Mouse (Mus musculus) G1E (cell line): ENCODE data around the gene Carhsp1. TPM values are rescaled to one million over a fixed set of nuclear protein-coding genes. Genes with fewer than 3 reads are reported as not detected.

ENCODE experiments used
- ATAC-seq: 2 replicates; pipeline ENCODE4 v1.8.0; 2016; ENCODE audit warnings: mild to moderate bottlenecking; ENCODE audit not compliant: insufficient number of reproducible peaks, poor library complexity, low FRiP score, severe bottlenecking; ENCODE audit errors: extremely low read depth
- DNase-seq: peaks from one replicate; pipeline ENCODE4 v3.0.0; 2012; ENCODE audit warnings: low spot score
- H3K27me3 ChIP-seq: 2 replicates; pipeline ENCODE4 v1.6.1; 2012; ENCODE audit warnings: mild to moderate bottlenecking, low read length, inconsistent platforms; ENCODE audit not compliant: insufficient read depth
- H3K36me3 ChIP-seq: replicated peaks from 2 replicates; pipeline ENCODE3; 2012; ENCODE audit warnings: mild to moderate bottlenecking, inconsistent platforms
- H3K4me1 ChIP-seq: 2 replicates; pipeline ENCODE4 v1.6.1; 2012; ENCODE audit warnings: low read depth, low read length, inconsistent platforms, mixed read lengths; ENCODE audit not compliant: insufficient read depth
- H3K4me3 ChIP-seq: 2 replicates; pipeline ENCODE4 v1.5.1; 2012; ENCODE audit warnings: low read depth, mild to moderate bottlenecking, inconsistent platforms, low read length, moderate library complexity, mixed read lengths
- H3K9me3 ChIP-seq: replicated peaks from 2 replicates; pipeline ENCODE4 v1.6.1; 2012; ENCODE audit warnings: inconsistent platforms
- CTCF ChIP-seq: IDR thresholded peaks from 2 replicates; pipeline ENCODE4 v1.5.1; 2012; ENCODE audit warnings: low read depth, low read length, inconsistent platforms, mixed read lengths
- GATA1 ChIP-seq: IDR thresholded peaks from 2 replicates; pipeline ENCODE4 v1.6.1; 2012; ENCODE audit warnings: borderline replicate concordance, low read length, inconsistent platforms, mixed read lengths
- GATA2 ChIP-seq: IDR thresholded peaks from 2 replicates; pipeline ENCODE4 v1.6.1; 2012; ENCODE audit warnings: low read depth, low read length, inconsistent platforms, borderline replicate concordance
- POLR2AphosphoS5 ChIP-seq: IDR thresholded peaks from 2 replicates; pipeline ENCODE4 v1.6.1; 2012; ENCODE audit warnings: low read depth, low read length, inconsistent platforms; ENCODE audit not compliant: insufficient replicate concordance
- TAL1 ChIP-seq: conservative IDR thresholded peaks from 2 replicates; pipeline ENCODE4 v1.6.1; 2012; ENCODE audit warnings: low read depth, low read length, inconsistent platforms, mixed read lengths
- polyA plus RNA-seq: library from polyadenylated mRNA; stranded (reverse); fragments of >175 nt; gene quantifications from 2 replicates; pipeline ENCODE4 v1.2.3, GENCODE M21; 2012
- total RNA-seq, 2 experiments: library from RNA; stranded (forward) in 1 of 2; stranded (reverse) in 1 of 2; fragments of 200-1000 nt in 1 of 2; fragments of >200 nt in 1 of 2; fragmentation: Nextera tagmentation in 1 of 2; gene quantifications; 2 replicates each; pipeline ENCODE4 v1.2.3; 2014 to 2017

The Carhsp1 gene
- total and polyA plus RNA-seq, 3 experiments: 14.5 to 30.8 (median 28.4) TPM

DNA sequence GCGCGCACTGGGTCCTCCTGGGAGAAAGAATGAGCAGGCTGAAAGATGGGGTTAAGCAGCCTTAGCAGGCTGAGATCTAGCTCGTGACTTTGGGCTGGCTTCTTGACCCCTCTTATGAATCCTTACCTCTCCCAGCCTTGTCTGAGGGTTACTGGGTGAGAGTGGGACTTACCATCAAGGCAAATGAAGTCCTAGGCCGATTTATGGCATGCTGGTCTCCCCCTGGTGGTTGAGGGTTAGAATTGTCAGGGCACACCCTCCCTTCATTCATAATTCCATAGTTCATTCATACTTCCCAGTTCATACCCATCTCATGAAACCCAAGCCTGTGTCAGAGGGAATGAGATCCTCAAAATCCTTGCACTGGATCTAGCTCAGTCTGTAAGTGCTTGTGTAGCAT is 4.8 kb upstream of the Carhsp1 start:
- Histone ChIP-seq H3K27me3 (peaks cover 6% of the 10 kb centered on the region; the same call in 1 of the 2 replicates), H3K4me3 (no peak overlapping the region), H3K36me3 (no peaks in the 10 kb centered on the region), H3K4me1 (peaks cover 48% of the 10 kb centered on the region), H3K9me3 (no peaks in the 10 kb centered on the region)
- ATAC-seq: no peak
- DNase-seq: peak; percentile 31
- TF ChIP-seq CTCF (peak; percentile 93), GATA1 (no peak), TAL1 (no peak), GATA2 (no peak), POLR2AphosphoS5 (no peak)

GRCm38 (mm10) chr16:8676228-8676627 is 4.3 kb upstream of the Carhsp1 start:
- Histone ChIP-seq H3K4me3 (no peak overlapping the region), H3K4me1 (peaks cover 53% of the 10 kb centered on the region), H3K9me3 (no peaks in the 10 kb centered on the region), H3K27me3 (peaks cover 6% of the 10 kb centered on the region; the same call in 1 of the 2 replicates), H3K36me3 (no peaks in the 10 kb centered on the region)
- TF ChIP-seq GATA2 (no peak), GATA1 (no peak), TAL1 (no peak), CTCF (no peak), POLR2AphosphoS5 (no peak)
- DNase-seq (no peak), ATAC-seq (no peak)

- no peaks in the 10 kb centered on the region for H3K9me3 ChIP-seq
- no peak for TF ChIP-seq GATA2
- no peak for TF ChIP-seq GATA1
- no peak for TF ChIP-seq CTCF
- no peak for TF ChIP-seq POLR2AphosphoS5
- TF ChIP-seq TAL1: no peak
- H3K27me3 ChIP-seq: peaks cover 6% of the 10 kb centered on the region; the same call in 1 of the 2 replicates
- peaks cover 60% of the 10 kb centered on the region for H3K4me1 ChIP-seq
- no peak overlapping the region for H3K4me3 ChIP-seq
- ATAC-seq (no peak), DNase-seq (no peak)
- H3K36me3 ChIP-seq: peaks cover under 1% of the 10 kb centered on the region
Measured at GRCm38 (mm10) chr16:8675559-8675958, 3.6 kb upstream of the Carhsp1 start.

- H3K36me3 ChIP-seq: peaks cover 12% of the 10 kb centered on the region
- TF ChIP-seq TAL1 (no peak), GATA1 (no peak), GATA2 (no peak), POLR2AphosphoS5 (no peak), CTCF (peak; percentile 56; the same call in 1 of the 2 replicates)
- peaks cover 73% of the 10 kb centered on the region for H3K4me1 ChIP-seq
- H3K9me3 ChIP-seq: no peaks in the 10 kb centered on the region
- ATAC-seq (no peak), DNase-seq (peak; percentile 43)
- no peak overlapping the region for H3K4me3 ChIP-seq
- peaks cover 6% of the 10 kb centered on the region; the same call in 1 of the 2 replicates for H3K27me3 ChIP-seq
Measured at GRCm38 (mm10) chr16:8674165-8674564, 2.2 kb upstream of the Carhsp1 start.

DNA sequence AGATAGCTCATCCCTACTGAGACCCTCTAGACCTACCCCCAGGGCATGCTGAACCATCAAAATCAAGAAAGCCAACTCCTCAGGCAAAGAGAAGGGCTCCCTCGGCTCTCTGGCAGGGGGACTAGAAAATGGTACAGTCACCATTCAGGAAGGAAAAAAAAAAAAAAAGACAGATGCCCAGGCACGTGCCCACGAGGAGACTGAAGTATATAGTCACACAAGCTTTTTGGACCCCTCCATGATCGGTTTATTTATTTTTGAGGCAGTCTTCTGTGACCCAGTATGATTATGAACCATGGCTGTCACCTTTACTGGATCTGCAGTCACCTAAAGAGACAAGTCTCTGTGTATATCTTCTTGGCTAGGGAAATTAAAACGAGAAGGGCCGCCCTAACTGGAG is 1.4 kb upstream of the Carhsp1 start:
- DNase-seq (no peak), ATAC-seq (no peak)
- no peak for TF ChIP-seq GATA2
- no peaks in the 10 kb centered on the region for H3K9me3 ChIP-seq
- no peak overlapping the region for H3K4me3 ChIP-seq
- peaks cover 66% of the 10 kb centered on the region for H3K4me1 ChIP-seq
- H3K36me3 ChIP-seq: peaks cover 20% of the 10 kb centered on the region
- H3K27me3 ChIP-seq: peaks cover 6% of the 10 kb centered on the region; the same call in 1 of the 2 replicates

DNA sequence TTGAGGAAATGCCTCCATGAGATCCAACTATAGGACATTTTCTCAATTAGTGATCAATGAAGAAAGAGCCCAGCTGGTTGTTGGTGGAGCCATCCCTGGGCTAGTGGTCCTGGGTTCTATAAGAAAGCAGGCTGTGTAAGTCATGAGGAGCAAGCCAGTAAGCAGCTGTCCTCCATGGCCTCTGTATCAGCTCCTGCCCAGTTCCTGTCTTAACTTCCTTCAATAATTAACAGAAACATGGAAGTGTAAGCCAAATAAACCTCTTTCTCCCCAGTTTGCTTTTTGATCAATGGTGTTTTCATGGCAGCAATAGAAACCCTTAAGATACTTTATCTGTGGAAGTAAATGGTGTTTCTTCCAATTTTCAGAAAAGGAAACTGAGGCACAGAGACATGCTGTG is 856 bp upstream of the Carhsp1 start:
- H3K27me3 ChIP-seq: peaks cover 6% of the 10 kb centered on the region; the same call in 1 of the 2 replicates
- peaks cover 68% of the 10 kb centered on the region for H3K4me1 ChIP-seq
- peaks cover 25% of the 10 kb centered on the region for H3K36me3 ChIP-seq
- ATAC-seq: no peak
- TF ChIP-seq GATA2 (no peak), CTCF (no peak), POLR2AphosphoS5 (no peak), TAL1 (no peak), GATA1 (no peak)
- no peak for DNase-seq
- no peak overlapping the region for H3K4me3 ChIP-seq
- no peaks in the 10 kb centered on the region for H3K9me3 ChIP-seq

- Histone ChIP-seq H3K4me1 (peaks cover 73% of the 10 kb centered on the region), H3K36me3 (peaks cover 30% of the 10 kb centered on the region), H3K4me3 (peak overlapping the region; percentile 74), H3K9me3 (no peaks in the 10 kb centered on the region), H3K27me3 (peaks cover 6% of the 10 kb centered on the region; the same call in 1 of the 2 replicates)
- ATAC-seq (no peak), DNase-seq (no peak)
- TF ChIP-seq POLR2AphosphoS5: no peak
Measured at GRCm38 (mm10) chr16:8672350-8672687, 364 bp upstream of the Carhsp1 start.
